Mouse (Mus musculus): ENCODE measurements at regions not wholly inside any gene's neighbourhood (a gene's known extent, or its start where the extent isn't known, plus 50 kb on each side); places are given as distances from the start of the nearest gene placed in this dataset.

GRCm38 (mm10) chr8:118023451-118023850 is 221.7 kb upstream of the Mphosph6 start:
- no peaks in the 10 kb centered on the region for H3K27me3 ChIP-seq
- no peak overlapping the region for H3K4me2 ChIP-seq
- no peaks in the 10 kb centered on the region for H3K4me1 ChIP-seq
- H3K4me3 ChIP-seq (replicated peaks), result no peak overlapping the region
- no peak overlapping the region for H3K27ac ChIP-seq
- no peak overlapping the region for H3K9ac ChIP-seq
- 90% methylated on average over 1 of the region's 1 CpGs for WGBS
- H3K36me3 ChIP-seq, result no peaks in the 10 kb centered on the region
- no peak for ATAC-seq (replicated peaks; ENCODE audit: low FRiP score)
- H3K9me3 ChIP-seq (replicated peaks), result no peaks in the 10 kb centered on the region

GRCm38 (mm10) chr8:118021978-118022377 is 220.2 kb upstream of the Mphosph6 start:
- no peak for ATAC-seq (replicated peaks; ENCODE audit: low FRiP score)
- Histone ChIP-seq H3K4me3 (replicated peaks) (no peak overlapping the region), H3K9ac (no peak overlapping the region), H3K27ac (no peak overlapping the region), H3K9me3 (replicated peaks) (no peaks in the 10 kb centered on the region), H3K27me3 (no peaks in the 10 kb centered on the region), H3K4me1 (peaks cover 9% of the 10 kb centered on the region), H3K4me2 (no peak overlapping the region), H3K36me3 (no peaks in the 10 kb centered on the region)
- WGBS, result 62% methylated on average over 3 of the region's 3 CpGs

DNA sequence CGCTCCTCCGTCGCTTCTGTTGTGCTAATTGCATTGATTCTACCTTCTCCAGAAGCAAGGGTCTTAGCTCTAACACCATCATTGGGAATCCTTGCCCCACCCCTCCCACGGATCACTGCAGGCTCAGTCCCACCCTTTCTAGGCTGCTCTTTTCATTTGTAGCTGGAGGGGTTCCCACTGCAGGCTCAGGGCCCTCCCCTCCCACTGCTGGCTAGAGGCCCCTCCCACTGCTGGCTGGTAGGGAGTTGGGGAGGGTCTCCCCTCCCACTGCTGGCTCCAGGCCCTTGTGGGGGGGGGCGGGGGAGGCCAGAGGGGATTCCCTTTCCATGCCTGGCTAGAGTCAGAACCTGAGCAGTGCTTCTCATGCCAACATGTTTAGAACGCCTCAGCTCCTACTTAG is 215.5 kb upstream of the Mphosph6 start:
- ATAC-seq (replicated peaks; ENCODE audit: low FRiP score), result peak; percentile 75; the same call in 1 of the 2 replicates
- WGBS, result 28% methylated on average over 6 of the region's 6 CpGs
- H3K27ac ChIP-seq, result no peak overlapping the region
- peaks cover 10% of the 10 kb centered on the region for H3K4me1 ChIP-seq
- H3K36me3 ChIP-seq, result no peaks in the 10 kb centered on the region
- H3K4me2 ChIP-seq, result no peak overlapping the region
- no peak overlapping the region for H3K4me3 ChIP-seq (replicated peaks)
- no peaks in the 10 kb centered on the region for H3K9me3 ChIP-seq (replicated peaks)
- H3K27me3 ChIP-seq, result no peaks in the 10 kb centered on the region
- no peak overlapping the region for H3K9ac ChIP-seq

- Histone ChIP-seq H3K36me3 (no peaks in the 10 kb centered on the region), H3K9me3 (replicated peaks) (no peaks in the 10 kb centered on the region), H3K4me2 (no peak overlapping the region), H3K4me3 (replicated peaks) (no peak overlapping the region), H3K9ac (no peak overlapping the region), H3K27ac (no peak overlapping the region), H3K27me3 (no peaks in the 10 kb centered on the region), H3K4me1 (peaks cover 18% of the 10 kb centered on the region)
- no peak for ATAC-seq (replicated peaks; ENCODE audit: low FRiP score)
- WGBS, result 32% methylated on average over 2 of the region's 2 CpGs
Measured at GRCm38 (mm10) chr8:118005186-118005585, 203.4 kb upstream of the Mphosph6 start.

- H3K27me3 ChIP-seq, result no peaks in the 10 kb centered on the region
- 30% methylated on average over 7 of the region's 7 CpGs for WGBS
- H3K4me3 ChIP-seq (replicated peaks), result no peak overlapping the region
- no peak overlapping the region for H3K27ac ChIP-seq
- peak; percentile 71 for ATAC-seq (replicated peaks; ENCODE audit: low FRiP score)
- no peak overlapping the region for H3K9ac ChIP-seq
- peaks cover 18% of the 10 kb centered on the region for H3K4me1 ChIP-seq
- no peaks in the 10 kb centered on the region for H3K9me3 ChIP-seq (replicated peaks)
- no peaks in the 10 kb centered on the region for H3K36me3 ChIP-seq
- H3K4me2 ChIP-seq, result no peak overlapping the region
Measured at GRCm38 (mm10) chr8:118004391-118004851, 202.7 kb upstream of the Mphosph6 start.

DNA sequence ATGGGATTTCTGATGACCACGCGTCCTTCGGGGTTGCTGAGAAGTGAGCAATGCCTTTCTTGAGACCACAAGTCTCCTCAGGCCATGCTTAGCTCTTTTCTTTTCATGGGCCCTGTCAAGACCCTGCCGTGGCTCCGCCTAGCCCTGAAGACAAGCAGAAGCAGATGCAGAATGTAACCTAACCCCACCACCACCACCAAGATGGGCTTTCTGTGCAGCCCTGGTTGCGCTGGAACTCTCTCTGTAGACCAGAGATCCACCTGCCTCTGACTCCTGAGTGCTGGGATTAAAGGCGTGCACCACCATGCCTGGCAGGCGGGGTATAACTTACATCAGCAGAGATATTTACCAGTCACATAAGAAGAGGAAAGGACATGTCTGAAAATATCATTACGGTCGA is 199.4 kb upstream of the Mphosph6 start:
- 82% methylated on average over 10 of the region's 10 CpGs for WGBS
- no peaks in the 10 kb centered on the region for H3K27me3 ChIP-seq
- no peak overlapping the region for H3K27ac ChIP-seq
- no peak overlapping the region for H3K9ac ChIP-seq
- H3K9me3 ChIP-seq (replicated peaks), result no peaks in the 10 kb centered on the region
- no peak overlapping the region for H3K4me3 ChIP-seq (replicated peaks)
- ATAC-seq (replicated peaks; ENCODE audit: low FRiP score), result no peak
- H3K4me1 ChIP-seq, result peaks cover 18% of the 10 kb centered on the region
- no peaks in the 10 kb centered on the region for H3K36me3 ChIP-seq
- H3K4me2 ChIP-seq, result no peak overlapping the region

GRCm38 (mm10) chr8:117991826-117992225 is 190.1 kb upstream of the Mphosph6 start:
- H3K4me3 ChIP-seq (replicated peaks), result no peak overlapping the region
- no peaks in the 10 kb centered on the region for H3K36me3 ChIP-seq
- H3K4me2 ChIP-seq, result no peak overlapping the region
- ATAC-seq (replicated peaks; ENCODE audit: low FRiP score), result no peak
- peaks cover 6% of the 10 kb centered on the region; the same call in 1 of the 2 replicates for H3K4me1 ChIP-seq
- H3K9me3 ChIP-seq (replicated peaks), result no peaks in the 10 kb centered on the region
- no peak overlapping the region for H3K27ac ChIP-seq
- no peak overlapping the region for H3K9ac ChIP-seq
- no peaks in the 10 kb centered on the region for H3K27me3 ChIP-seq
- 82% methylated on average over 7 of the region's 7 CpGs for WGBS

DNA sequence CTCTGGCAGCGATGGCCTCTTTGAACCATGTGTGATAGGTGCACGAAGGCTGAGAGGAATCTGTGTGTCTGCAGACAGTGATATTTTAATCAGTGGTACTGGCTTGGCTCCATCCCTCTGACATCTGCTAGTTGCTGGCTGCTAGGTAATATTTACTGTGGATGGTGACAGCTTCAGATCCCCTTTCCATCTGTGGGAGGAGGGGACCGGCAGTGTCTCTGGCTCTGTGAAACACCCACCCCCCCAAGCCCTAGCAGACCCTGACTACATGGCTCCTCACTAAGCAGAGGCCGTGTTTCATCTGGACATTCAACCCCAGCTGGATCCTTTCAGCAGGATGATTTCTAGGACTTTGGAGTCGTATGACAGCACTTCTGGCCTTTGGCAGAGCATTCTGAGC is 187.0 kb upstream of the Mphosph6 start:
- peak; percentile 83 for ATAC-seq (replicated peaks; ENCODE audit: low FRiP score)
- 16% methylated on average over 5 of the region's 5 CpGs for WGBS

DNA sequence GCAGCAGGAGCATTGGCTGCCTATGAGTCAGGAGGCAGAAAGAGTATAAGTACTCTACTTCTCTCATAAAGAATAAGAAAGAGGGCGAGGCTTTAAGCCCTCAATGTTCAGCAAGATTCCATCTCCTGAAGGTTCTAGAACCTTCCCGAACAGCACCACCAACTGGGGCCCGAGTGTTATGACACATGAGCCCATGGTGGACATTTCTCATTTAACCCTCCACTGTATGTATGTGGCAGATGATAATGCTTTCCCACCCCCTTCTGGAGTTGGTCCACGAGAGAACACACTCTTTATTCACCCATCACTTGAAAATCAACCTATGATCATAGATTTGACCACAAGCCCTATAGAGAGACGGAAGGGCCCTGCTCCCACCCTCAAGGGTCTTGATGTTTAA is 166.6 kb upstream of the Mphosph6 start:
- no peak for ATAC-seq (replicated peaks; ENCODE audit: low FRiP score)
- H3K27me3 ChIP-seq, result no peaks in the 10 kb centered on the region
- H3K4me1 ChIP-seq, result no peaks in the 10 kb centered on the region
- H3K9me3 ChIP-seq (replicated peaks), result no peaks in the 10 kb centered on the region
- H3K4me2 ChIP-seq, result no peak overlapping the region
- no peaks in the 10 kb centered on the region for H3K36me3 ChIP-seq
- H3K4me3 ChIP-seq (replicated peaks), result no peak overlapping the region
- H3K9ac ChIP-seq, result no peak overlapping the region
- no peak overlapping the region for H3K27ac ChIP-seq
- 86% methylated on average over 5 of the region's 5 CpGs for WGBS

More for the DNA sequence above, 187.0 kb upstream of the Mphosph6 start:
- H3K4me3 ChIP-seq (replicated peaks), result no peak overlapping the region
- H3K27ac ChIP-seq, result 0 out of 2 replicates have a peak overlapping the region, but pooled peaks have one; percentile 27
- H3K27me3 ChIP-seq, result no peaks in the 10 kb centered on the region
- H3K4me2 ChIP-seq, result no peak overlapping the region
- H3K9ac ChIP-seq, result no peak overlapping the region
- no peaks in the 10 kb centered on the region for H3K9me3 ChIP-seq (replicated peaks)
- peaks cover 6% of the 10 kb centered on the region; the same call in 1 of the 2 replicates for H3K4me1 ChIP-seq
- no peaks in the 10 kb centered on the region for H3K36me3 ChIP-seq

DNA sequence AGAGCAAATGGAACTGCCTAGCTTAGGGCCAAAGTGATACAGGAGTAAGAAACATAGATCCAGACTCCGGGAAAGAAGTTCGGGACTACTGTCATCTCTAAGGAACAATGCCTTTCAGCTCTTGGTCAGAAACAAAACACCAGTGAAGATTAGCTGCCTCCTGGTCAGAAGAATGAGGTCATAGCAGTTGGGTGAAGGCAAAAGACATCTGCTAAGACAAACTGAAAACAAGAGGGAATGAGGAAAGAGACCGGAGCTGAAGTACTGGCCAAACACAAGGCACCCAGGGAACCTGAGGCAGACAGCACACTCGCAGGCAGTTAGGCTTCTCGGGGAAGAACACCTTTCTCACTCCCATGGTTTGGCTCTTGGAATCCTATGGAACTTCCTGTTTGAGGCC is 164.8 kb upstream of the Mphosph6 start:
- no peak for ATAC-seq (replicated peaks; ENCODE audit: low FRiP score)
- Histone ChIP-seq H3K27me3 (no peaks in the 10 kb centered on the region), H3K4me3 (replicated peaks) (no peak overlapping the region), H3K9me3 (replicated peaks) (no peaks in the 10 kb centered on the region), H3K27ac (no peak overlapping the region), H3K9ac (no peak overlapping the region), H3K4me2 (no peak overlapping the region), H3K4me1 (no peaks in the 10 kb centered on the region), H3K36me3 (no peaks in the 10 kb centered on the region)
- 85% methylated on average over 5 of the region's 5 CpGs for WGBS

DNA sequence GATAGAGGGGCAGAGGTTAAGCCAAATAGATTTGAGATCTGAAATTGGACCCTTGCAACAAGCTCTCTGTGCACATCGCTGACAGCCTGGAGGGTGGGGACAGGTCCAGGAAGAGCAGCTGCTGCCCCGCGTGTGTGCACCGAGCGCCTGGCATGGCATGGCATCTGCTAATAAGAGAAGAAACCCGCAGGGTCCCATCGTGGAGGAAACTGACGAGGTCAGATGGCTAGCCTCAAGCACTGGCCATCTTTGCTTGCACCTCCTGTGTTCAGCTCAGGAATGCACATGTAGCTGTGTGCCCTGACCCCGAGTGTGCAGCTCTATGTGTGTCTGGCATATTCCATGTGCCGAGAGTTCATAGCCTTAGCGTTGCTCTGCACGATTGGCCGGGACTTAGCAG is 161.7 kb upstream of the Mphosph6 start:
- Histone ChIP-seq H3K4me2 (no peak overlapping the region), H3K36me3 (no peaks in the 10 kb centered on the region), H3K9me3 (replicated peaks) (no peaks in the 10 kb centered on the region), H3K9ac (no peak overlapping the region), H3K4me3 (replicated peaks) (no peak overlapping the region), H3K4me1 (no peaks in the 10 kb centered on the region), H3K27me3 (no peaks in the 10 kb centered on the region), H3K27ac (no peak overlapping the region)
- WGBS, result 77% methylated on average over 13 of the region's 13 CpGs
- no peak for ATAC-seq (replicated peaks; ENCODE audit: low FRiP score)

DNA sequence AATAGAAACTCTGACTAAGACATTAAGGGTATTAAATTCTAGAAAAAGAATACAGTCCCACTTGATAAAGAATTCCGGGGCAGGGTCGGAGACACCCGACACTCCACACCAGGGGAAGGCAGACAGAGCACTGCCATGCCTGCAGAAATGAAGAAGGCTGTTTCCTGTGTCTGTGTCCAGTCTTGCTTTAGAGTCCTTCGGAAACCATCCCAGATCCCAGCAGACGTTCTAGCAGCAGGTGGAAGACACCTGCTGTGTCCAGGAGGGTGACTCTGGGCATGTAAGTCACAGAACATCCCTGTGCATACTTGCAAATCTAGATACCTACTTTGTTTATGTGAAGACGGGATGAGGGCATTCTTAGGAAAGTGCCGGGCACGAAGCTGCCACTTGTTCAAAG is 160.9 kb upstream of the Mphosph6 start:
- Histone ChIP-seq H3K4me2 (no peak overlapping the region), H3K9me3 (replicated peaks) (no peaks in the 10 kb centered on the region), H3K4me3 (replicated peaks) (no peak overlapping the region), H3K27me3 (no peaks in the 10 kb centered on the region), H3K36me3 (no peaks in the 10 kb centered on the region), H3K4me1 (no peaks in the 10 kb centered on the region), H3K27ac (no peak overlapping the region), H3K9ac (no peak overlapping the region)
- WGBS, result 58% methylated on average over 8 of the region's 8 CpGs
- no peak for ATAC-seq (replicated peaks; ENCODE audit: low FRiP score)

GRCm38 (mm10) chr8:117959501-117959900 is 157.8 kb upstream of the Mphosph6 start:
- Histone ChIP-seq H3K4me1 (no peaks in the 10 kb centered on the region), H3K27me3 (0 out of 2 replicates have a peak, but pooled peaks cover 3% of the 10 kb centered on the region), H3K9ac (no peak overlapping the region), H3K36me3 (no peaks in the 10 kb centered on the region), H3K4me3 (replicated peaks) (no peak overlapping the region), H3K27ac (no peak overlapping the region), H3K4me2 (no peak overlapping the region), H3K9me3 (replicated peaks) (no peaks in the 10 kb centered on the region)
- ATAC-seq (replicated peaks; ENCODE audit: low FRiP score), result no peak
- WGBS, result 74% methylated on average over 8 of the region's 8 CpGs

Measured in kidney, embryonic 15.5 days (tissue).